Mouse (Mus musculus) forebrain, embryonic 13.5 days (tissue): ENCODE data around the gene Gpr107. TPM values are rescaled to one million over a fixed set of nuclear protein-coding genes. Genes with fewer than 3 reads are reported as not detected.

Experiments used
- ATAC-seq: fragments of 200-750 bp; cut with Nextera tagmentation; 2 replicates; pipeline ENCODE4 v1.8.0; 2017
- H3K27ac ChIP-seq: fragments of 300-500 bp; sonication (generic); 2 replicates; pipeline ENCODE4 v1.5.1; 2015; ENCODE audit warnings: inconsistent platforms, mild to moderate bottlenecking, moderate library complexity
- H3K27me3 ChIP-seq: fragments of 300-500 bp; sonication (generic); 2 replicates; pipeline ENCODE4 v1.6.1; 2015; ENCODE audit warnings: mild to moderate bottlenecking, inconsistent platforms
- H3K36me3 ChIP-seq: fragments of 300-500 bp; sonication (generic); 2 replicates; pipeline ENCODE4 v1.6.1; 2015; ENCODE audit warnings: mild to moderate bottlenecking, inconsistent platforms; ENCODE audit not compliant: poor library complexity, severe bottlenecking
- H3K4me1 ChIP-seq: fragments of 300-500 bp; sonication (generic); 2 replicates; pipeline ENCODE4 v1.6.1; 2015; ENCODE audit warnings: inconsistent platforms
- H3K4me2 ChIP-seq: fragments of 300-500 bp; sonication (generic); 2 replicates; pipeline ENCODE4 v1.6.1; 2015; ENCODE audit warnings: inconsistent platforms, mild to moderate bottlenecking, moderate library complexity
- H3K4me3 ChIP-seq: fragments of 300-500 bp; sonication (generic); 2 replicates; pipeline ENCODE4 v1.5.1; 2015; ENCODE audit warnings: mild to moderate bottlenecking, inconsistent platforms
- H3K9ac ChIP-seq: fragments of 300-500 bp; sonication (generic); 2 replicates; pipeline ENCODE4 v1.6.1; 2015; ENCODE audit warnings: mild to moderate bottlenecking, inconsistent platforms
- H3K9me3 ChIP-seq: fragments of 300-500 bp; sonication (generic); replicated peaks from 2 replicates; pipeline ENCODE4 v1.6.1; 2016; ENCODE audit warnings: inconsistent platforms
- WGBS: fragments of 180-500 bp; shearing (Covaris S2); methylation state at CpG from one replicate; pipeline ENCODE4 v1.1.7; 2015; 5-methylcytosine and 5-hydroxymethylcytosine counted together
- polyA plus RNA-seq: library from polyadenylated mRNA; unstranded; fragments of >200 nt; fragmentation: Nextera tagmentation; extraction: Ambion mirVana; gene quantifications from 2 replicates; pipeline ENCODE4 v1.2.1, GENCODE M21; 2015

Gpr107 gene
- polyA plus RNA-seq, 1 experiment from 2014 or later: 28.6 TPM

GRCm38 (mm10) chr2:31130815-31131299 lies 21.3 kb upstream of the Gpr107 start:
- Histone ChIP-seq H3K27me3 (no peaks in the 10 kb centered on the region), H3K9me3 (no peaks in the 10 kb centered on the region), H3K27ac (no peak overlapping the region), H3K4me3 (no peak overlapping the region), H3K4me1 (peaks cover 6% of the 10 kb centered on the region; the same call in 1 of the 2 replicates), H3K36me3 (no peaks in the 10 kb centered on the region), H3K9ac (no peak overlapping the region), H3K4me2 (no peak overlapping the region)
- WGBS: 84% methylated on average over 8 of the region's 8 CpGs
- ATAC-seq: no peak

GRCm38 (mm10) chr2:31132682-31133081 lies 19.4 kb upstream of the Gpr107 start:
- no peaks in the 10 kb centered on the region for H3K36me3 ChIP-seq
- H3K4me1 ChIP-seq: 0 out of 2 replicates have a peak, but pooled peaks cover 2% of the 10 kb centered on the region
- H3K27ac ChIP-seq: no peak overlapping the region
- H3K9me3 ChIP-seq: no peaks in the 10 kb centered on the region
- no peak overlapping the region for H3K4me2 ChIP-seq
- no peak overlapping the region for H3K9ac ChIP-seq
- H3K27me3 ChIP-seq: no peaks in the 10 kb centered on the region
- no peak overlapping the region for H3K4me3 ChIP-seq
- ATAC-seq: no peak
- 78% methylated on average over 8 of the region's 8 CpGs for WGBS

- WGBS: 87% methylated on average over 3 of the region's 4 CpGs
- ATAC-seq: no peak
- H3K27ac ChIP-seq: no peak overlapping the region
These were observed 18.1 kb upstream of the Gpr107 start for GRCm38 (mm10) chr2:31133981-31134380.

GRCm38 (mm10) chr2:31135512-31135931 lies 16.6 kb upstream of the Gpr107 start:
- H3K27me3 ChIP-seq: peaks cover 5% of the 10 kb centered on the region; the same call in 1 of the 2 replicates
- 76% methylated on average over 13 of the region's 13 CpGs for WGBS
- no peaks in the 10 kb centered on the region for H3K9me3 ChIP-seq
- H3K9ac ChIP-seq: no peak overlapping the region
- ATAC-seq: no peak
- no peak overlapping the region for H3K4me2 ChIP-seq
- H3K4me1 ChIP-seq: peaks cover 7% of the 10 kb centered on the region
- H3K4me3 ChIP-seq: no peak overlapping the region
- no peak overlapping the region for H3K27ac ChIP-seq
- no peaks in the 10 kb centered on the region for H3K36me3 ChIP-seq

More at GRCm38 (mm10) chr2:31133981-31134380, 18.1 kb upstream of the Gpr107 start:
- no peaks in the 10 kb centered on the region for H3K9me3 ChIP-seq
- no peaks in the 10 kb centered on the region for H3K36me3 ChIP-seq
- no peaks in the 10 kb centered on the region for H3K4me1 ChIP-seq
- no peak overlapping the region for H3K4me2 ChIP-seq
- no peak overlapping the region for H3K4me3 ChIP-seq
- no peak overlapping the region for H3K9ac ChIP-seq
- H3K27me3 ChIP-seq: no peaks in the 10 kb centered on the region

- 62% methylated on average over 13 of the region's 13 CpGs for WGBS
- H3K9me3 ChIP-seq: no peaks in the 10 kb centered on the region
- H3K27ac ChIP-seq: no peak overlapping the region
- no peak overlapping the region for H3K4me3 ChIP-seq
- peaks cover 5% of the 10 kb centered on the region; the same call in 1 of the 2 replicates for H3K27me3 ChIP-seq
- no peak overlapping the region for H3K4me2 ChIP-seq
- no peak for ATAC-seq
- no peaks in the 10 kb centered on the region for H3K36me3 ChIP-seq
- H3K4me1 ChIP-seq: peaks cover 14% of the 10 kb centered on the region
- no peak overlapping the region for H3K9ac ChIP-seq
These were observed 15.8 kb upstream of the Gpr107 start for GRCm38 (mm10) chr2:31136338-31136737.

GRCm38 (mm10) chr2:31137018-31137590 lies 15.0 kb upstream of the Gpr107 start:
- Histone ChIP-seq H3K4me3 (no peak overlapping the region), H3K4me1 (peaks cover 15% of the 10 kb centered on the region), H3K27me3 (peaks cover 5% of the 10 kb centered on the region; the same call in 1 of the 2 replicates), H3K4me2 (no peak overlapping the region), H3K9ac (no peak overlapping the region; the same call in 1 of the 2 replicates), H3K36me3 (no peaks in the 10 kb centered on the region), H3K27ac (no peak overlapping the region), H3K9me3 (no peaks in the 10 kb centered on the region)
- ATAC-seq: no peak
- 78% methylated on average over 14 of the region's 14 CpGs for WGBS

- 88% methylated on average over 10 of the region's 10 CpGs for WGBS
- H3K4me2 ChIP-seq: no peak overlapping the region
- ATAC-seq: no peak
- no peaks in the 10 kb centered on the region for H3K36me3 ChIP-seq
- no peaks in the 10 kb centered on the region for H3K9me3 ChIP-seq
- H3K4me1 ChIP-seq: peaks cover 19% of the 10 kb centered on the region
- peaks cover 12% of the 10 kb centered on the region for H3K27me3 ChIP-seq
- no peak overlapping the region for H3K4me3 ChIP-seq
- no peak overlapping the region for H3K27ac ChIP-seq
- no peak overlapping the region for H3K9ac ChIP-seq
These were observed 12.9 kb upstream of the Gpr107 start for GRCm38 (mm10) chr2:31139174-31139632.

GRCm38 (mm10) chr2:31139991-31140771 lies 11.9 kb upstream of the Gpr107 start:
- 0 out of 2 replicates have a peak, but pooled peaks cover 2% of the 10 kb centered on the region for H3K36me3 ChIP-seq
- H3K27me3 ChIP-seq: peaks cover 12% of the 10 kb centered on the region
- H3K9me3 ChIP-seq: no peaks in the 10 kb centered on the region
- H3K4me1 ChIP-seq: peaks cover 19% of the 10 kb centered on the region
- H3K9ac ChIP-seq: peak overlapping the region; percentile 91
- no peak for ATAC-seq
- 83% methylated on average over 12 of the region's 12 CpGs for WGBS
- peak overlapping the region; percentile 86 for H3K4me3 ChIP-seq
- H3K4me2 ChIP-seq: peak overlapping the region; percentile 78
- no peak overlapping the region for H3K27ac ChIP-seq

GRCm38 (mm10) chr2:31140772-31141073 lies 11.4 kb upstream of the Gpr107 start:
- WGBS: 7% methylated on average over 10 of the region's 10 CpGs
- no peak; the same call in 1 of the 2 replicates for ATAC-seq
- 0 out of 2 replicates have a peak, but pooled peaks cover 6% of the 10 kb centered on the region for H3K36me3 ChIP-seq
- peak overlapping the region; percentile 86 for H3K4me3 ChIP-seq
- H3K4me1 ChIP-seq: peaks cover 19% of the 10 kb centered on the region
- H3K4me2 ChIP-seq: peak overlapping the region; percentile 78
- no peaks in the 10 kb centered on the region for H3K9me3 ChIP-seq
- H3K27me3 ChIP-seq: peaks cover 12% of the 10 kb centered on the region
- no peak overlapping the region for H3K27ac ChIP-seq
- peak overlapping the region; percentile 91 for H3K9ac ChIP-seq

GRCm38 (mm10) chr2:31141074-31141866 lies 10.8 kb upstream of the Gpr107 start:
- ATAC-seq: peak; percentile 60; the same call in 1 of the 2 replicates

GRCm38 (mm10) chr2:31141867-31142454 lies 10.2 kb upstream of the Gpr107 start, which contains the start of gene Fnbp1:
Fnbp1 (minus strand) TSS chr2:31142008.
- ATAC-seq: peak; percentile 96
- Histone ChIP-seq H3K9me3 (no peaks in the 10 kb centered on the region), H3K4me3 (peak within 1 kb of the TSS; percentile 86), H3K27me3 (peaks cover 12% of the 10 kb centered on the region), H3K36me3 (peaks cover 19% of the 10 kb centered on the region), H3K4me2 (peak within 1 kb of the TSS; percentile 78), H3K9ac (peak within 1 kb of the TSS; percentile 91), H3K27ac (peak within 1 kb of the TSS; percentile 70), H3K4me1 (peaks cover 19% of the 10 kb centered on the region)
- WGBS: 0% methylated on average over 40 of the region's 59 CpGs

More at GRCm38 (mm10) chr2:31141074-31141866, 10.8 kb upstream of the Gpr107 start:
- H3K4me2 ChIP-seq: peak overlapping the region; percentile 78
- H3K4me1 ChIP-seq: peaks cover 19% of the 10 kb centered on the region
- no peaks in the 10 kb centered on the region for H3K9me3 ChIP-seq
- under 1% methylated on average over 60 of the region's 78 CpGs for whole genome bisulfite sequencing
- peak overlapping the region; percentile 70 for H3K27ac ChIP-seq
- peak overlapping the region; percentile 91 for H3K9ac ChIP-seq
- peak overlapping the region; percentile 86 for H3K4me3 ChIP-seq
- H3K36me3 ChIP-seq: peaks cover 12% of the 10 kb centered on the region; the same call in 1 of the 2 replicates
- peaks cover 12% of the 10 kb centered on the region for H3K27me3 ChIP-seq
